In the genomic region with DNA sequence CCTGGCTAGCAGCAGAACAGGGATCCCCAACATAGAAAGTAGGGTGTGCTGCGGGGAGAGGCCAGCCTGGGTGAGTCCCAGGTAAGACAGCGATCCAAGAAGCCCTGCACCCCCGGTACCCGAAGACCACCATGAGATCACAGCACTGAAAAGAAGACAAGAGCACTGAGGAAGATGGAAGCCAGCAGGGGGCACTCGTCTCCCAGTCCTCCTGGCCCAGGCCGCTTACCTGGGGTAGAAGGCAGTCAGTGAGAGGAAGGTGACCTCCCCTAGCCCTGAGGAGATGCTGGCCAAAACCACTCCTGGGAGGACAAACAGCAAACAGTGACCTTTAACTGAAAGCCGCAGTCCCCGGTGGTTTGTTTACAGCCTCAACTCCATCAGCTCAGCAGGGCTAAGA, we compare ENCODE assay signal across 9 mouse cellular contexts. TPM values are rescaled to one million over a fixed set of nuclear protein-coding genes. Genes with fewer than 3 reads are reported as not detected.
A peak's percentile ranks its signal among the peaks of the same experiment; 100 is the strongest.
DNase-seq lines count a peak whose midpoint lies in the region; ATAC-seq and TF ChIP-seq lines count a peak whose summit lies in the region.
"Had no signal": no experiment of that assay in that cellular context is flagged by ENCODE, and none has a peak within 500 bp of the region (broad histone marks: within the 10 kb centered on the region; RNA-seq: fewer than 3 reads in every experiment).

No protein-coding gene starts in this region.

- 50% methylated on average over 8 of the region's 8 CpGs for WGBS in heart, embryonic 12.5 days
- 71% methylated on average over 8 of the region's 8 CpGs for WGBS in bone marrow, adult 2 months

- TF ChIP-seq POLR2A in bone marrow, adult 2 months (IDR thresholded peaks at IDR 0.05; ENCODE audit: borderline replicate concordance, control insufficient read depth, low read depth, low read length) = no peak

- no peak overlapping the region for H3K9ac ChIP-seq in heart, embryonic 12.5 days
- H3K9ac ChIP-seq: liver, embryonic 15.5 days had no signal

- peaks cover 5% of the 10 kb centered on the region; the same call in 1 of the 2 replicates for H3K4me1 ChIP-seq in heart, embryonic 12.5 days (replicated peaks)
- H3K4me1 ChIP-seq in bone marrow, adult 2 months (ENCODE audit: control insufficient read depth, insufficient read depth, low read length) = no peaks in the 10 kb centered on the region

- H3K27ac ChIP-seq in heart, embryonic 12.5 days (ENCODE audit: poor library complexity, severe bottlenecking) = no peak overlapping the region
- no peak overlapping the region for H3K27ac ChIP-seq in bone marrow, adult 2 months (ENCODE audit: control insufficient read depth, insufficient read depth, low read depth, low read length, poor library complexity)
- H3K27ac ChIP-seq: liver, embryonic 15.5 days had no signal

- DNase-seq in heart, adult 18-20 months = peak; percentile 38 to 67
- peak; percentile 47 to 48 for DNase-seq in right cerebral cortex, adult 2 months (ENCODE audit: low spot score in 2 of 2)
- no peak for DNase-seq in right cerebral cortex, postnatal 25 days
- DNase-seq in kidney, postnatal 25 days = peak; percentile 83 to 87
- peak; percentile 40 for DNase-seq in retina, postnatal 1 day

- ATAC-seq in heart, embryonic 12.5 days (ENCODE audit: insufficient number of reproducible peaks, low FRiP score) = no peak
- no peak for ATAC-seq in monocyte, adult 5-6 weeks (replicated peaks; ENCODE audit: insufficient number of reproducible peaks, low FRiP score, low TSS enrichment, poor library complexity, severe bottlenecking)

- H3K9me3 ChIP-seq in heart, embryonic 12.5 days (replicated peaks) = no peaks in the 10 kb centered on the region
- H3K9me3 ChIP-seq: liver, embryonic 15.5 days had no signal

- H3K27me3 ChIP-seq in heart, embryonic 12.5 days (replicated peaks) = no peaks in the 10 kb centered on the region
- H3K27me3 ChIP-seq: liver, embryonic 15.5 days had no signal

- H3K36me3 ChIP-seq in heart, embryonic 12.5 days = peaks cover 31% of the 10 kb centered on the region

- peak; percentile 66 for TF ChIP-seq CTCF in bone marrow, adult 2 months (IDR thresholded peaks at IDR 0.05; ENCODE audit: control insufficient read depth, insufficient read depth, low read length)

- H3K4me3 ChIP-seq in heart, embryonic 12.5 days = no peak overlapping the region
- no peak overlapping the region for H3K4me3 ChIP-seq in bone marrow, adult 2 months (replicated peaks; ENCODE audit: control insufficient read depth, low read depth, low read length)
- H3K4me3 ChIP-seq: liver, embryonic 15.5 days had no signal

- no peak overlapping the region for H3K4me2 ChIP-seq in heart, embryonic 12.5 days
- H3K4me2 ChIP-seq: liver, embryonic 15.5 days had no signal

RNA-seq across cellular contexts. Expression of a gene that starts 5.6 kb away (rescaled TPM):
- total RNA-seq in heart, adult 18-20 months (2021) = under 1 TPM; 0.23 to 0.79 TPM
- 0.27 and 0.40 TPM in 2 replicates for polyA plus RNA-seq in heart, embryonic 12.5 days (2016; fragmentation: Nextera tagmentation; extraction: Ambion mirVana)
- polyA plus RNA-seq in bone marrow, adult 2 months (2011; ENCODE audit: insufficient read depth, insufficient read length, low replicate concordance, missing spikeins) = 21.2 and 45.7 TPM in 2 replicates
- total RNA-seq in monocyte, adult 5-6 weeks (2017) = 124 to 141 TPM (median 133 TPM) in 3 replicates

RNA-seq across cellular contexts. Expression of a gene that starts 6.4 kb away (rescaled TPM):
- total RNA-seq in heart, adult 18-20 months (2021) = 10 to 100 TPM in 1 of 2 experiments, 1 to 10 TPM in 1; 9.0 to 17.9 TPM
- polyA plus RNA-seq in heart, embryonic 12.5 days (2016; fragmentation: Nextera tagmentation; extraction: Ambion mirVana) = 20.0 and 24.5 TPM in 2 replicates
- polyA plus RNA-seq in bone marrow, adult 2 months (2011; ENCODE audit: insufficient read depth, insufficient read length, low replicate concordance, missing spikeins) = 98.2 and 269 TPM in 2 replicates
- total RNA-seq in monocyte, adult 5-6 weeks (2017) = 74.9 to 128 TPM (median 92.8 TPM) in 3 replicates

RNA-seq across cellular contexts. Expression of a gene that starts 13.0 kb away (rescaled TPM):
- total RNA-seq in heart, adult 18-20 months (2021) = 100 to 1,000 TPM; 142 to 148 TPM
- polyA plus RNA-seq in heart, embryonic 12.5 days (2016; fragmentation: Nextera tagmentation; extraction: Ambion mirVana) = 148 and 151 TPM in 2 replicates
- polyA plus RNA-seq in bone marrow, adult 2 months (2011; ENCODE audit: insufficient read depth, insufficient read length, low replicate concordance, missing spikeins) = 52.3 and 90.2 TPM in 2 replicates
- total RNA-seq in monocyte, adult 5-6 weeks (2017) = 127 to 175 TPM (median 140 TPM) in 3 replicates

RNA-seq across cellular contexts. Expression of a gene that starts 15.6 kb away (rescaled TPM):
- total RNA-seq in heart, adult 18-20 months (2021) = not detected
- not detected in 2 replicates for polyA plus RNA-seq in heart, embryonic 12.5 days (2016; fragmentation: Nextera tagmentation; extraction: Ambion mirVana)
- polyA plus RNA-seq in bone marrow, adult 2 months (2011; ENCODE audit: insufficient read depth, insufficient read length, low replicate concordance, missing spikeins) = 1.9 and 6.0 TPM in 2 replicates
- total RNA-seq in monocyte, adult 5-6 weeks (2017) = 8.3 to 10.4 TPM (median 9.8 TPM) in 3 replicates

RNA-seq across cellular contexts. Expression of a gene that starts 51.5 kb away (rescaled TPM):
- 1 to 10 TPM; 6.1 to 8.0 TPM for total RNA-seq in heart, adult 18-20 months (2021)
- 3.1 and 3.6 TPM in 2 replicates for polyA plus RNA-seq in heart, embryonic 12.5 days (2016; fragmentation: Nextera tagmentation; extraction: Ambion mirVana)
- 28.1 and 37.6 TPM in 2 replicates for polyA plus RNA-seq in bone marrow, adult 2 months (2011; ENCODE audit: insufficient read depth, insufficient read length, low replicate concordance, missing spikeins)
- 212 to 314 TPM (median 272 TPM) in 3 replicates for total RNA-seq in monocyte, adult 5-6 weeks (2017)

Comparison
In these comparisons a context has a peak if more than half of its experiments do, and no peak if none do; other contexts are left out.
1. RNA of a gene that starts 5.6 kb away (total RNA-seq): 124 to 141 TPM in monocyte, adult 5-6 weeks; 0.23 to 0.79 TPM in heart, adult 18-20 months; every median in the first group is over 10 times any median in the second.